Mouse (Mus musculus) forelimb bud, embryonic 11.5 days (tissue): Measurements from ENCODE around the gene Golga4.

Experiments
- DNase-seq: peaks from one replicate; pipeline ENCODE4 v3.0.0-alpha.2; 2012; ENCODE audit warnings: low read depth, low spot score

Gene Golga4

DNA sequence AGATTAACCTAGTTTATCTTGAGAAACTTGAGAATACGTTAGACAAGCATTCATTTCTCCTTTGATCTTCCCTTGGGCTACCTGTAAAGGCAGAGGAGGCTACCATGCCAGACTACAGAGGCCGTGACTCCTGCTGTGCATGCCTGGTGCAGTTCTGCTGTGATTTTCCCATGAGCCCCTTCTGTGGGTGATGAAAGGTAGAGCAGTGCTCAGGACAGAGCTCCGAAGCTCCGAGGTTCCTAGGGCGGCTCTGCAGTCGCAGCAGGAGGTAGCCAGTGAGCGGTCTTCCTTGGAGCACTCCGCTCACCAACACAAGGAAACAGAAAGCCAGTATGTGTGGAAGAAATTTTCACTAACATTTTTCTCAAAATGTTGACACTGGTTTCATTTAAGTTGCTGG, 15.6 kb downstream of the Golga4 start:
- DNase-seq = no peak

- no peak for DNase-seq
These were observed 17.7 kb downstream of the Golga4 start for GRCm38 (mm10) chr9:118523738-118524137.

DNA sequence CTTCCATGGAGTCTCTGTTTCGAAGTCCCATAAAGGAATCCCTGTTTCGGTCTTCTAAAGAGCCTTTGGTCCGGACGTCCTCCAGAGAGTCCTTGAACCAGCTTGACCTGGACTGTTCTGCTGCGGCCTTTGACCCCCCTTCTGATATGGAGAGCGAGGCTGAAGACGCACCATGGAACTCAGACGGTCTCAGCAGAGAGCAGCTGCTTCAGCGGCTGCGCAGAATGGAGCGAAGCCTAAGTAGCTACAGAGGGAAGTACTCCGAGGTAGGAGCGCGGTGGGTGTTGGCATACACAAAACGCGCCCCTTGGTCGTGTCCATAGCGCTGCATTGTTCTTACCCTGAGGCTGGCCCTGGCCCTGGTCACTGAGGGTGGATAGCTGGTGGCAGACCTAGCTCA, 21.0 kb downstream of the Golga4 start:
- DNase-seq = no peak

- no peak for DNase-seq
These were observed 23.7 kb downstream of the Golga4 start for GRCm38 (mm10) chr9:118529783-118530182.

GRCm38 (mm10) chr9:118530679-118531078, 24.6 kb downstream of the Golga4 start:
- DNase-seq = no peak

DNA sequence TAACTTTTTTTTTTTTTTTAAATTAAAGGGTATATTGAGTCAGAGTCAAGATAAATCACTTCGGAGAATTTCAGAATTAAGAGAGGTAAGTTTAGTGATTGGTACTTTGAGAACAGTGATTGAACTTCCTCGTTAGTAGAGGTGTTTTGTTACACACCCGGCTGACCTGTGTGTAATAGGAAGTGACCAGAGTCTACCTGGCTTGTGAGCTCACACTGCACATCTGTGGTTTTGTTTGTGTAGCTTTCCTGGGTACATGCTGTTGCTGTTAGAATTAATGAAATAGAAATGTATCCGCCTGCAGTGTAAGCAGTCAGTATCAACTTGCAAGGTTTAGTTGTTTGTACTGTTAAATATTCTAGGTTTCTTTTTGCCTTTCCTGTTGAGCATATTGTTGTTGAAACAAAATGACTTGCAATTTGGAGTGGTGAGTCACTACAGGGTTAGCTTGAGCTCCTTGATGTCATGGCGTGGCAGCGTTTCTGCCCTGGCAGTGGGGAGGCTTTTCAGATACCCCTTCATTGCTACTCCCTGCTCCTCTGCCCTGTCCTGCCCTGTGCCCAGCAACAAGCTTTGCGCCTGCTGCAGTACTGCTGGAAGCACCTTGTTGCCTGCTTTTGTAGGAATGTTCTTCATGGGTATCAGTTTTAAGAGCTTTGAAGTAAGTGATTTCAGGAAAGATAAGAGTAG, 26.6 kb downstream of the Golga4 start:
- no peak for DNase-seq

GRCm38 (mm10) chr9:118536946-118537345, 30.9 kb downstream of the Golga4 start:
- DNase-seq = no peak

DNA sequence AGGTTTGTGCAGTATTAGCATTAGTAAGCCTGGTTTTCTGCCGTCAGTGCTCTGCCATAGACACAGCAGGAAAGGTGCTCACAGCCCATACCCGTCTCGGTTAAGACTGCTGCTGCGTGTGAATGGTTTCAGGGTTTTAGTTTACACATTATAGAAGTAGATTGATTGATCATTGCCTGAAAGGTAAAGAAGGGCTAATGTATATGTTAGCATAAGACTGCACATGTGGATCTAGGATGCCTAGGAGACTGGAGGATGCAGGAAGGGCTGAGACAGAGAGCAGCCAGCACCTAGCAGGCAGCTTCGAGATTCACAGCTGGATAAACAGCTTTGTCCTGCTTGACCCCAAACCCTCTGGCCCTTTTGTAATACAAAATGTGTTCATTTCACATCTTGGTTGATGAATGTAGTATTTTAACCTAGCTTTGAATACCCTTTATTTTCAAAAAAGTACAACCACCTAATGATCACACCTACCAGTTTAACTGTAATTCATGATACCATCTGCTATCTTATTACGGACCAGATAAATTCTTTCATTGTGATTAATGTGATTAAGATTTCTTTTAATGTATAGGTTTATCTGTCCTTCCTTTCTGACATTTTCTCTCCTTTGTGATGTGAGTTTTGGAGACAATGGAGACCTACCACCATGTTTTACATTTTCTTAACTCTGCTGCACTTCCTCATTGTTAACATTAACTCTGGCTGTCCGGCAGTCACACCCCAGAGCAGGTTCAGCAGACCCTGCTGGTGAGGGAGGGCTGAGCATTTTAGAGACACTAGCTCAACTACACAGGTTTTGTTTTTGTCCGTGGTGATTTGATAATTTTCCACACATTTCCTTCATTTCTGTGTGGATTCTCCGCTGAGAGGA, 31.6 kb downstream of the Golga4 start:
- DNase-seq = no peak

GRCm38 (mm10) chr9:118541851-118542250, 35.8 kb downstream of the Golga4 start:
- DNase-seq = no peak

GRCm38 (mm10) chr9:118545146-118545545, 39.1 kb downstream of the Golga4 start:
- DNase-seq = no peak

DNA sequence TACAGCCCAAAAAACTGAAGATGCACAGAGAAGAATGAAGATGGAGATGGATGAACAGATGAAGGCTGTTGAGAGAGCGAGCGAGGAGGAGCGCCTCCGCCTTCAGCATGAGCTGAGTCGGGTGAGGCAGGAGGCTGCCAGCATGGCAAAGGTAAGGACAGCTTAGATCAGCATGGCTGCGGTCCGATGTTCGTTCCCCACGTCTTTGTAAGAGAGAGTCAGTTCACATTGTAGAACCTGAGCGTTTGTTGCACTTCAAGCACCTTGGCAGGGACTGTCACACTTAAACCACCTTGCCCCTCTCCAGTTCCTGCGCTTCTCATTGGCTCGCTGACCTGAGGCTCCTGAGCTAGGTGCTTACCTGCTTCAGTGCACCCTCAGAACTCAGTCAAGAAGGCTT, 42.6 kb downstream of the Golga4 start:
- no peak for DNase-seq

GRCm38 (mm10) chr9:118556951-118557780, 51.1 kb downstream of the Golga4 start:
- DNase-seq = no peak

GRCm38 (mm10) chr9:118563356-118563755, 57.3 kb downstream of the Golga4 start:
- no peak for DNase-seq

GRCm38 (mm10) chr9:118563866-118564265, 57.8 kb downstream of the Golga4 start:
- DNase-seq = no peak

GRCm38 (mm10) chr9:118564696-118565095, 58.6 kb downstream of the Golga4 start:
- no peak for DNase-seq

GRCm38 (mm10) chr9:118569328-118569727, 63.3 kb downstream of the Golga4 start:
- DNase-seq = no peak

DNA sequence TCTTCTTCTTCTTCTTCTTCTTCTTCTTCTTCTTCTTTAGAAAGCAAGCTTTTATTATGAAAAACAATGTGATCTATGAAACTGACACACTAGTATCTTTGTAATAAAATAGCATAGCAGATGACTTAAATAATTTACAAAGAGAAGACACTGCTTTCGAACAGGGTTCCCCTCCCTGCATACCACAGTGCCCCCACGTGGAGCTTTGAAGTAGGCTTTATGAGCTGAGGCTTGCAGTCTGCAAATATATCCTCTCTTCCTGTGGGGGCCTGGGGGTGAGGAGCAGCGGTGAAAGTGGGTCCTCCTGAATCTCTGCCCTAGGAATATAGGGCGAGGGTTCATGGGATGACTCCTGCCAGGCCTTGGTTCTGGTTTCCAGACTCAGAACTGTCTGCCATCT, 64.8 kb downstream of the Golga4 start:
- DNase-seq = no peak

DNA sequence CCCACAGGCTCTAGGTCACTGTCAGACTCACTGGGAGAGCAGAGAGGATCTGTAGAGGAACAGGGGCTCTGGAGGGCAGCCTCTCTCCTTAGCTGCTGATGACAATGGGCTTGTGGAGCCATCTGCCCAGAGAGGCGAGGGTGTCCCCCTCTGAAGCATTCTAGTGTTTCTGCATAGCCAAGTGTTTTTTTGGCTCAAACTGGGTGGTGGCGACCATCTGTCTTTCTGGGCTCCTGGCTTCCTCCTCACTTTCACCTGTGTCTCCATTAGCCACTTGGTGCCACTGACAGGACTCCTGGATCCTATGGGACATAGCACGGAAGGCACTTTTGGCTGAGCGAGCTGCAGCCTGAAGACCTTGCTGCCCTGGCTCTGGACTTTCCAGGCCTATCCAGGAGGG, 65.6 kb downstream of the Golga4 start:
- DNase-seq = no peak

GRCm38 (mm10) chr9:118574911-118575310, 68.8 kb downstream of the Golga4 start:
- no peak for DNase-seq

GRCm38 (mm10) chr9:118580371-118580770, 74.3 kb downstream of the Golga4 start:
- DNase-seq = no peak

- no peak for DNase-seq
These were observed 76.7 kb downstream of the Golga4 start for GRCm38 (mm10) chr9:118582757-118583156.

GRCm38 (mm10) chr9:118584838-118585237, 78.8 kb downstream of the Golga4 start:
- DNase-seq = no peak
